Comparison of ENCODE assay signal across 15 mouse cellular contexts in the genomic region with DNA sequence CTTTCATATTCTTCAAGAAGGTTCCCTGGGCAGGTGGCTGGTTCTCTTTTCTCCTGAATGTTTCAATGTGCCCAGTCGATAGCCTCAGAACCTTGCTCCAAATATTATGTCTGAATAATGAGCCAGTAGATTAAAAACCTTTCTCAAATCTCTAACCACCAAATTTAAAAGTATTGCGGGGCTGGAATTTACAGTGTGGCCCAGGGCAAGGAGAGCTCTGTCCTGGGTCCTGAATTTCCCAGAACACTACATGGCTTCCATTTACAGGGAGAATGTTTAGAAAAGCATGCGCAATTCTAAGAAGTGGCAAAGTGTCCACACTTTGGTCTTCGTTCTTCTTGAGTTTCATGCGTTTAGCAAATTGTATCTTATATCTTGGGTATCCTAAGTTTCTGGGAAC.
DNase-seq lines count a peak whose midpoint lies in the region; ATAC-seq lines count a peak whose summit lies in the region.
"Had no signal": no experiment of that assay in that cellular context is flagged by ENCODE, and none has a peak within 500 bp of the region (broad histone marks: within the 10 kb centered on the region; RNA-seq: fewer than 3 reads in every experiment).

No protein-coding gene starts in this region.

- H3K27ac ChIP-seq in kidney, embryonic 15.5 days: no peak overlapping the region
- H3K27ac ChIP-seq: forebrain, embryonic 10.5 days; heart, embryonic 15.5 days; hindbrain, embryonic 15.5 days; left cerebral cortex, adult 2 months; neural tube, embryonic 12.5 days had no signal

- no peaks in the 10 kb centered on the region for H3K27me3 ChIP-seq in kidney, embryonic 15.5 days
- H3K27me3 ChIP-seq: heart, embryonic 15.5 days; hindbrain, embryonic 15.5 days; neural tube, embryonic 12.5 days had no signal

- 56% methylated on average over 5 of the region's 5 CpGs for WGBS in kidney, embryonic 15.5 days

- H3K4me1 ChIP-seq in kidney, embryonic 15.5 days: peaks cover 10% of the 10 kb centered on the region
- H3K4me1 ChIP-seq: heart, embryonic 15.5 days; hindbrain, embryonic 15.5 days had no signal

- no peaks in the 10 kb centered on the region for H3K9me3 ChIP-seq in kidney, embryonic 15.5 days (replicated peaks)
- H3K9me3 ChIP-seq: forebrain, embryonic 10.5 days; heart, embryonic 15.5 days; hindbrain, embryonic 15.5 days; neural tube, embryonic 12.5 days had no signal

- ATAC-seq in kidney, embryonic 15.5 days (replicated peaks; ENCODE audit: low FRiP score): no peak
- ATAC-seq: midbrain, embryonic 16.5 days had no signal

- no peaks in the 10 kb centered on the region for H3K36me3 ChIP-seq in kidney, embryonic 15.5 days
- H3K36me3 ChIP-seq: forebrain, embryonic 10.5 days; heart, embryonic 15.5 days; hindbrain, embryonic 15.5 days; neural tube, embryonic 12.5 days had no signal

- no peak overlapping the region for H3K4me3 ChIP-seq in kidney, embryonic 15.5 days (replicated peaks)
- H3K4me3 ChIP-seq: forebrain, embryonic 10.5 days; heart, embryonic 15.5 days; hindbrain, embryonic 15.5 days; left cerebral cortex, adult 2 months; neural tube, embryonic 12.5 days had no signal

- H3K9ac ChIP-seq in kidney, embryonic 15.5 days: no peak overlapping the region
- H3K9ac ChIP-seq: heart, embryonic 15.5 days; hindbrain, embryonic 15.5 days; neural tube, embryonic 12.5 days had no signal

- peak; percentile 15 to 62 for DNase-seq in adrenal gland, postnatal 36 days
- DNase-seq in adrenal gland, postnatal 4 days (ENCODE audit: low spot score in 2 of 2): no peak
- DNase-seq in kidney, postnatal 10 days: peak; percentile 57
- DNase-seq in 3T3-L1 (ENCODE audit: low read depth, low spot score): peak; percentile 37
- peak; percentile 66 for DNase-seq in embryo, embryonic 10.5 days (ENCODE audit: low spot score)
- DNase-seq in layer of hippocampus, adult 11-12 months (ENCODE audit: low spot score): no peak
- no peak for DNase-seq in spleen, postnatal 36 days (ENCODE audit: low spot score in 2 of 2)
- DNase-seq: cerebellum, adult 2 months had no signal

- H3K4me2 ChIP-seq in kidney, embryonic 15.5 days: no peak overlapping the region
- H3K4me2 ChIP-seq: heart, embryonic 15.5 days; hindbrain, embryonic 15.5 days; neural tube, embryonic 12.5 days had no signal

Comparison
In these comparisons a context has a peak if more than half of its experiments do, and no peak if none do; other contexts are left out.
1. DNase-seq: peak in adrenal gland, postnatal 36 days (2 of 2), kidney, postnatal 10 days (single experiment), 3T3-L1 (single experiment) and embryo, embryonic 10.5 days (single experiment); none in adrenal gland, postnatal 4 days (0 of 2), layer of hippocampus, adult 11-12 months (single experiment) and spleen, postnatal 36 days (0 of 2).